ENCODE assay signal across 8 mouse cellular contexts in the genomic region with DNA sequence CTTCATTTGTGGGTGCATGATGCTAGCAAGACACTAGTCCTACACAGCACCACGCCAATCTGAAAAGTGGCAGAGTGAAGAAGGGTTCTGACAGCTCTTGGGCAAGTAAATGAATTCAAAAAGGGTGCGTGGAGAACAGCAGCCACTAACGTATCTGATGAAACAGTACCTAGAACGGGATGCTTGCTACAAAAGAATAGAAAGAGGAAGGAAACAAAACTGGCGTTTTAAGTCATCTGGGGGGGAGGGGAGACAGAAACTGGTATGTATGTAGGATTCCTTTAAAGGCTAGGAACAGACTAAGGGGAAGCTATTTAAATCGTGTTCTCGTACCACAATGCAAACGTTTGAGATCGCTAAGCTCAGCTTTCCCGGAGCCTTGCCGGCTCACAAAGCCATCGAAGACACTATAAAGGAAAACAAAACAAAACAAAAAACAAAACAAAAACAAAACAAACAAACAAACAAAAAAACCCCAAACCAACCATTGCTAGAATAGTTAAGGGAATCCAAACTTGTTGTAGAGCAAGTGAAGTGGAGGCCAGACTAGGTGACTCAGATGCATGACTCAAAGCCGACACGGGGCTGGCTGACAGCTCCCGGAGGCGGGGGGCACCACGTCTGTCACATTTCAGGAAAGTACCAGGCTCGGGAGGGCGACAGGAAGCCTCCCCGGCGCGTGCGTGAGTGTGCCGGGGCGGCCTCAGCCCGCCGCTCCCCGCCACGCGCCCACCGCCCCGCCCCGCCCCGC.
A peak's percentile ranks its signal among the peaks of the same experiment; 100 is the strongest.
DNase-seq lines count a peak whose midpoint lies in the region; ATAC-seq lines count a peak whose summit lies in the region.

No protein-coding gene starts in this region.

- no peak for DNase-seq in cerebellum, postnatal 36 days
- peak; percentile 88 for DNase-seq in 3T3-L1 (ENCODE audit: low read depth, low spot score)
- peak; percentile 91 for DNase-seq in brain, adult 2 months (ENCODE audit: low read depth, low spot score)

- peak overlapping the region; percentile 92 for H3K4me3 ChIP-seq in forebrain, embryonic 12.5 days (replicated peaks)
- H3K4me3 ChIP-seq in intestine, embryonic 16.5 days (ENCODE audit: low read length), result peak overlapping the region; percentile 93
- peak overlapping the region; percentile 96 for H3K4me3 ChIP-seq in stomach, embryonic 16.5 days (replicated peaks; ENCODE audit: low read length)

- no peaks in the 10 kb centered on the region for H3K9me3 ChIP-seq in forebrain, embryonic 12.5 days
- no peaks in the 10 kb centered on the region for H3K9me3 ChIP-seq in intestine, embryonic 16.5 days (ENCODE audit: control insufficient read depth, low read length)
- H3K9me3 ChIP-seq in stomach, embryonic 16.5 days (replicated peaks; ENCODE audit: control insufficient read depth, low read length), result no peaks in the 10 kb centered on the region

- 1% methylated on average over 31 of the region's 34 CpGs for WGBS in forebrain, embryonic 12.5 days
- 4% methylated on average over 33 of the region's 34 CpGs for WGBS in intestine, embryonic 16.5 days
- WGBS in stomach, embryonic 16.5 days, result 3% methylated on average over 21 of the region's 34 CpGs

- peak overlapping the region; percentile 87 for H3K4me2 ChIP-seq in forebrain, embryonic 12.5 days
- H3K4me2 ChIP-seq in intestine, embryonic 16.5 days (ENCODE audit: low read depth, low read length), result peak overlapping the region; percentile 95
- peak overlapping the region; percentile 92 for H3K4me2 ChIP-seq in stomach, embryonic 16.5 days (ENCODE audit: low read depth, low read length)

- peak overlapping the region; percentile 90 for H3K9ac ChIP-seq in forebrain, embryonic 12.5 days
- peak overlapping the region; percentile 80 for H3K9ac ChIP-seq in intestine, embryonic 16.5 days (ENCODE audit: low read depth, low read length)
- H3K9ac ChIP-seq in stomach, embryonic 16.5 days (ENCODE audit: low read length), result peak overlapping the region; percentile 83

- H3K27me3 ChIP-seq in forebrain, embryonic 12.5 days, result no peaks in the 10 kb centered on the region
- H3K27me3 ChIP-seq in intestine, embryonic 16.5 days (replicated peaks; ENCODE audit: control insufficient read depth, insufficient read depth, low read length), result no peaks in the 10 kb centered on the region
- no peaks in the 10 kb centered on the region for H3K27me3 ChIP-seq in stomach, embryonic 16.5 days (ENCODE audit: control insufficient read depth, insufficient read depth, low read length)

- peak overlapping the region; percentile 85 for H3K27ac ChIP-seq in forebrain, embryonic 12.5 days
- H3K27ac ChIP-seq in intestine, embryonic 16.5 days (ENCODE audit: low read length), result peak overlapping the region; percentile 99
- H3K27ac ChIP-seq in stomach, embryonic 16.5 days (ENCODE audit: low read length), result peak overlapping the region; percentile 99

- H3K4me1 ChIP-seq in forebrain, embryonic 12.5 days, result peaks cover 23% of the 10 kb centered on the region
- peaks cover 10% of the 10 kb centered on the region for H3K4me1 ChIP-seq in intestine, embryonic 16.5 days (ENCODE audit: control insufficient read depth, insufficient read depth, low read length)
- H3K4me1 ChIP-seq in stomach, embryonic 16.5 days (ENCODE audit: control insufficient read depth, insufficient read depth, low read length), result peaks cover 7% of the 10 kb centered on the region; the same call in 1 of the 2 replicates

- ATAC-seq in cerebellum, adult (ENCODE audit: insufficient number of reproducible peaks, low FRiP score, low TSS enrichment), result peak; percentile 33; the same call in 1 of the 2 replicates
- no peak for ATAC-seq in forebrain, embryonic 12.5 days (ENCODE audit: low FRiP score)
- ATAC-seq in intestine, embryonic 16.5 days, result peak; percentile 36
- ATAC-seq in megakaryocyte progenitor cell, adult 5-6 weeks (replicated peaks; ENCODE audit: poor library complexity), result peak; percentile 41
- no peak for ATAC-seq in stomach, embryonic 16.5 days (ENCODE audit: insufficient read depth, low FRiP score)

- H3K36me3 ChIP-seq in forebrain, embryonic 12.5 days (replicated peaks), result no peaks in the 10 kb centered on the region
- H3K36me3 ChIP-seq in intestine, embryonic 16.5 days (ENCODE audit: control insufficient read depth, insufficient read depth, low read length), result no peaks in the 10 kb centered on the region
- H3K36me3 ChIP-seq in stomach, embryonic 16.5 days (ENCODE audit: control insufficient read depth, insufficient read depth, low read length), result no peaks in the 10 kb centered on the region

Comparison
In these comparisons a context has a peak if more than half of its experiments do, and no peak if none do; other contexts are left out.
1. ATAC-seq: peak in cerebellum, adult (single experiment), intestine, embryonic 16.5 days (single experiment) and megakaryocyte progenitor cell, adult 5-6 weeks (single experiment); none in forebrain, embryonic 12.5 days (single experiment) and stomach, embryonic 16.5 days (single experiment).
2. DNase-seq: peak in 3T3-L1 (single experiment) and brain, adult 2 months (single experiment); none in cerebellum, postnatal 36 days (0 of 2).
3. Peak in every context shown above with its lines, with median percentiles within 50 percentile points of each other: H3K27ac ChIP-seq, H3K4me2 ChIP-seq, H3K4me3 ChIP-seq and H3K9ac ChIP-seq.